Mouse (Mus musculus): ENCODE measurements around the gene Sgo1. TPM values are rescaled to one million over a fixed set of nuclear protein-coding genes. Genes with fewer than 3 reads are reported as not detected.

Gene Sgo1
- polyA plus RNA-seq, 1 experiment from 2014 or later = 11.1 TPM

Other genes starting within 250 kb of the Sgo1 start
- gene Efhb, start 226.0 kb downstream of the Sgo1 start, polyA plus RNA-seq (2015; fragmentation: Nextera tagmentation; extraction: Ambion mirVana) = 0.62 TPM in 2 replicates
- gene Rab5a, start 210.1 kb downstream of the Sgo1 start, polyA plus RNA-seq (2015; fragmentation: Nextera tagmentation; extraction: Ambion mirVana) = 103 and 109 TPM in 2 replicates
- gene Pp2d1, start 149.9 kb downstream of the Sgo1 start, polyA plus RNA-seq (2015; fragmentation: Nextera tagmentation; extraction: Ambion mirVana) = 0.25 and 0.51 TPM in 2 replicates
- gene Kat2b, start 122.5 kb downstream of the Sgo1 start, polyA plus RNA-seq (2015; fragmentation: Nextera tagmentation; extraction: Ambion mirVana) = 6.0 and 6.2 TPM in 2 replicates
- gene Sult1c2, start 157.0 kb upstream of the Sgo1 start, polyA plus RNA-seq (2015; fragmentation: Nextera tagmentation; extraction: Ambion mirVana) = not detected in 2 replicates

All from forebrain, embryonic 16.5 days (tissue).